Mouse (Mus musculus): Measurements from ENCODE around the gene Nkain1.

Gene Nkain1

DNA sequence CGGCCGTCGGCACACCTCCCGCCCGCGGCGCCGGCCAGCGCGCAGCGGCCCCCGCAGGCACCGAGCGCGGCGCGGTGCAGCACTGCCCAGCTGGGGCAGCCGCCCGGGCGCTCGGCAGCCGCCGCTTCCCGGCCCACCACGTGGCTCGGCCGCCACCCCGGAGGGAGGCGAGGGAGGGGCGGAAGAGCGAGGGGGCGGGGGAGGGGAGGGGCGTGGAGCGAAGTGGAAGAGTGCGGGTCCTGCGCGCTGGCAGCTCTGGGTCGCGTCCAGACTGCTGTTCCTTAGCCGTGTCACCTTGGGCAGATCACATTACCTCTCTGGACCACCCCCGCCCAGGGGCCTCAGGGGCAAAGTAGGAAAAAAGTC lies at the start of gene Nkain1:
TSS of gene Nkain1 (minus strand) at position 126 of the 366 bp plus-strand sequence.
- no peak for DNase-seq

GRCm38 (mm10) chr4:130578734-130579274 lies 4.8 kb upstream of the Nkain1 start:
- no peak for DNase-seq

DNA sequence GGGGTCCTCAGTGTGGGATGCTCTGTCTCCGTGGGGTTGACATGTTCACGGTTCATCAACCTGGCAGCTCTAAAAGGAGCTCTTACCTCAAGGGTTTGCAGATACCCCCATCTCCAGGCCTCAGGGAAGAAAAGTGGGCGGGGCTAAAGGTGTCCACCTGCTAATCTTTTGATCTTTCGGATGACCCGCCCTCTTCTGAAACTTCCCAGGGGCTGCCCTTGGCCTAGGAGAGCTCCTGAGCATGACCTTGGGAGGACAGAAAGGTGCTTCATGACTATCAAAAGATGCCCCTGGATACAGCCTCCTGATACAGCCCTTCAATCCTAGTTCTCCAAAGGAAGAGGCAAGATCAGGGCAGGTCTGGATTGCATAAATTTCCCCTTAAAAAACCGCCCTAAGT lies 3.1 kb upstream of the Nkain1 start:
- no peak for DNase-seq

- DNase-seq = no peak
Observed at GRCm38 (mm10) chr4:130576247-130576931, 2.4 kb upstream of the Nkain1 start.

DNA sequence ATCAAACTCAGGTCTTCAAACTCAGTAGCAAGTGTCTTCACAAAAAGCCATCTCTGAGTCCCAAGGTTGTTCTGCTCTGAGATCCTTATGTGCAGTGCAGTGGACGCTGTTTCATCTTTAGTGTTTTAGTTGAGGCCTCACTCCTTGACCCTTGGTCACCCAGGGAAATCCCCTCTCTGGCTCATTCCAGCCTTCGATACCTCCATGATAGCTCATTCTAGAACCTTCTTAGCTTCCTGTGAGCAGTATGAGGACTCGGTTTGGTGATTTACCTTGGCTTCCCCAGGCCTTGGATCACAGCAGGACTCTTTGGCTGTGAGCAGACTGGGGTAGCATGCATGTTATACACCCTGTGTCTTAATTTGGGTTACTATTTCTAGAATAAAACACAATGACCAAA lies 1.6 kb upstream of the Nkain1 start:
- no peak for DNase-seq

DNA sequence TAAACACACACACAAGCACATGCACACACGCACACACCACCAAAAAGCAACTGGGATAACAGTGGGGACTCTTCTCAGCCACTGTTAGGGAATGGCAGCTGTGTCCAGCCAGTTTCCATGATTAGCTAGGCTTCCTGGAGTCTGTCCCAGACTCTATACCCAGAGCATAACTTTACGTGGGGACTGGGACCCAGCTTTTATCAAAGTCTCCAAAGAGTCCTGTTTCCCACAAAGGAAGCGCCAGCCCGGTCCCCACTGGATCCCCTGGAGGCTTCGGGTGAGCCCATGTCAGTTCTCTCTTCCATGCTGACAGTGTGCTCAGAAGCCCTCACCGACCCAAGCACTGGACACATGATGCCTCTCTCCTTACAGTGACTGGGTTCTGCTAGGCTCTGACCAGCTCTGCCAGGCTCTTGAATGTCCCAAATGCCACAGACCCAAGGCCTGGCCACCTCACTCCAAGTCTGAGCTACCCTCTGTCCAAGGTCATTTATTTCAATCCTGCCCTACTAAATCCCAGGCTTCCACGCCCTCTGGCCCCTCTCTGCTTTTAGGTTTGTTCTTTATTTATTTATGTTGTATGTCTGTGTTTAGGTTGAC lies 988 bp upstream of the Nkain1 start:
- DNase-seq = no peak

DNA sequence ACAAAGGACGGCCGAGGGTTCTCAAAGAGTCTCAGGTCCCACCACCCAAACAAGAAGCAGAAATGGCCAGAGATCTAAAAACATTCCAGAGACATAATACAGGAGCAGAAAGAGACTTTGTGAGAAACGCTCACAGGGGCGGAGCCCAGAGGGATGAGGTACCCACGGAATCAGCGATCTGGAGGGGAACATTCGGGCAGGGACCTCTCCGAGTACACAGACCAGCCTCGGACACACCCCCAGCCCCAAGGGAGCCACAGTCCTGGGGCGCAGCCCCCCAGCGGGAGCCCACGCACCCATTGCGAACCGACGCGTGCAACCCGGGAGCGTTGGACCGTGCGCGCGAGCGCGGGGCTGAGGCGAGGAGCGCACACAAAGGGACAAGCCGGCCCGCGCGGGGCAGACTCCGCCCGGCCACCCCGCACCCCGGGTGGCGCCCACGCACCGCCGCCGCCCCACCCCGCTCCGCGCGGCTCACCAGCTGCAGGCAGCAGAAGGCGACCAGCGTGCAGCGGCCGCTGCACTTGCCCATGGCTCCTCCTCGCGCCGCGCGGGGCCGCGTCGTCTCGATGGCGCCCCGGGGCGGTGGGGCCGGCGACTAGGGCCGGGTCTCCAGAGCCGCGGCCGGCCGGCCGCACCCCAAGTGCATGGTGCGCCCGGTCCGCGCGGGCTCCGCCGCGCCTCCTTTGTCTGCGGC lies 474 bp downstream of the Nkain1 start:
- no peak for DNase-seq

- no peak for DNase-seq
Observed at GRCm38 (mm10) chr4:130573012-130573350, 992 bp downstream of the Nkain1 start.

GRCm38 (mm10) chr4:130572545-130572944 lies 1.4 kb downstream of the Nkain1 start:
- DNase-seq = no peak

DNA sequence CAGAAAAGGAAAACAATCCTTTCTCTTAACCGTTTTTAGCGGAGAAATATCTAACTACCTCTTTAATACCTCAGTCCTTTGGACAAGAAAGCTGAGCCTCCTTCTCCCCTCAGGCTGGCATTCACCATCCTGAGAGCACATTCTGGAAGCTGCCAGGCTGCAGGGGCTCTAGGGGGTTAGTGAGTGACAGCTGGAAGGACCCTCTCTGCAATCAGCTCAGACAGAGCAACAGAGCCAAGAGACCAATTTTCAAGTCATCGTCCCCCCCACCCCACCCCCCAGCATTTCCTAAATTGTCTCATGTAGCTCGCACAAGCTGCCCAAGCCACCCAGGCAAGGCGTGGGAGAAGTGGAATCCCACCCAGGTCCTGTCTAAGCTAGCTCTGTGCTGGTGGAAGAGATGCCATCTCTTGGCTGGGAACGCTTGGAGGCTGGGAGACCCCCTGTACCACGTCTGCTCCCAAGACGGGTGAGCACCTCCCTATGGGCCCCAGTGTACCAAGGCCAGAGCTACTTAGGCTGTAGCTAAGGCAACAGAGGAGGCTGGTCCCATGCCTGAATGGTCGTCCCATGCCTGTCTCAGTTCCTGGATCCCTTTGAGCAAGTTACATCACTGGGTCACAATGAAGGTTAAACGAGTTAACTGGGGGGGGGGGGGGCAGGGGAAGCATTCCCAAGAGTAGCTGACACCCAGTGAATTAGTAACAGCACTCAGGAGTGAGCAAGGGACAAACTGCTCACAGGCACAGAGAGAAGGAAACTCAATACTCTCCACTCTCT lies 2.8 kb downstream of the Nkain1 start:
- no peak for DNase-seq

DNA sequence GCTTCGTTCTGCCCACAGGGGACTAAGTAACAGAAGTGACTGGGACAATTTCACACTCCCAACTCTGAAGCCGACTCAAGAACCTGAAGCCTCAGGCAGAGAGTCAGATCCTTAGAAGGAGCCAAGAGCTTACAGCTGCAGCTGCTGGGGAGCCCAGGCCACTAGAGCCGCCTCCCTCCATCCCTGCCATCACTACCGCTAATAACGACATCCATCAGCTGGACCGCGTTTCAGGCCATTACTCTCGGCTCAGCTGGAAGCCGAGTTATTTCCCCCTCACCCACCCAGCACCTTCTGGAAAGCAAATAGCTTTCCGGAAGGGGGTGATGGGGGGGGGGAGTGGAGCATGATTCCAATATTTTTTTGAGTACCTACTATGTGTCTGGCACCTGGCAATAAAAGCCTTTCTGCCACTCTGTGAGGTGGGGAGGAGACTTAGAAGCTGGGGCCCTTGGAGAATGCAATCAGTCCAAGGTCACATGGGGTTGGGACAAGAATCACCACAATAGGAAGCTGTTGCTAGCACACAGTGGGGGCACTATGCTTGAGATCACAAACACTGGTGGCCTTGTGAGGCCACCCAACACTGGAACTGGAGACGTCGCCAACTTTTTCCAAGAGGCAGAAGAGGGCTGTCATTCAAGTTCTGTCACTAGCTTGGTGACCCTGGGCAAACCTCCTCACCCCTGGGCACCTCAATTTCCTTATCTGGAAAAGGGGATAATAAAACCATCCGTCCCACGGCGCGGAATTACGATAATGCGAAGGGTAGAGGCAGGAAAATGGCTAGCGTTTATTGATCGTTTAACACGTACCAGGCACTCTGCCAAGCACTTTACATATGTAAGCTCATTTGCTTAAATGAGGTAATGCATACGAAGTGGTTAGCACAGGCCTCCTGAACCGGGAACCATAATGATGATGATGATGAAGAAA lies 5.7 kb downstream of the Nkain1 start:
- DNase-seq = no peak

DNA sequence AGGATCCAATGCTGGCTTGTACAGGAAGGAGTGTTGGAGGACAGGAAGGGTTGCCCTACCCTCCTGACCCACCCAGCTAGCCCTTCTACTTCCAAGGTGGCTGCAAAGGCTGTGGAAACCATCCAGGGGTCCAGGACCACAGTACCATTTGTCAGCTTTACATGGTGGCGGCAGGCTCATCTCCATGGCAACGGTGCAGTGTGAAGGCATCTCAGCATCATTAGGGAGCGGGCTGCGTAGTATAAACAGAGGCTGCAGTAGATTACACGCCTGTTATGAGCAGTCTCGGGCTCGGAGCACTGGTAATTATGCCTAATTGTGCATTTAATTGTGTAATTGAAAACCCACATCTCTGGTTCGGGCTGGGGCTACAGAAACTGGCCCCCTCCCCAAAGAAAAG lies 10.2 kb downstream of the Nkain1 start:
- DNase-seq = no peak

- DNase-seq = no peak
Observed at GRCm38 (mm10) chr4:130563260-130563756, 10.7 kb downstream of the Nkain1 start.

- no peak for DNase-seq
Observed at GRCm38 (mm10) chr4:130560576-130561310, 13.2 kb downstream of the Nkain1 start.

DNA sequence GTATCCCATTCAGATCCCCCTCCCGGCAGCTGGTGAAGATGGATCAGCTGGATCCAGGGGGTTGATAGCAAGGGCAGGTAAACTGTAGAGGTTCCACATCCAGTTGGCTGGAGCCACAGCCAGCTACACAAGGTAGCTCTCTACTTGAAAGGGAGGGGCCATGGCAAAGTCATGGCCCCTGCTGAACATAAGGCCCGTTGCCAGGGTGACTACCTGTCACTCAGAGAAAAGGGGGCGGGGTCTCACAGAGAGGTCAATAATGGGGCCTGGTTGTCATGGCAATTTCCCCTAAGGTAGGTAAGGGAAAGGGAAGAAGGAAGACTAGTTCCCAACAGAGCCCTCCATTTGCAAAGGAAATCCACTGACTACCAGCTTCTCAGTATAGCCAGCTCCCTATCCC lies 14.8 kb downstream of the Nkain1 start:
- DNase-seq = no peak

DNA sequence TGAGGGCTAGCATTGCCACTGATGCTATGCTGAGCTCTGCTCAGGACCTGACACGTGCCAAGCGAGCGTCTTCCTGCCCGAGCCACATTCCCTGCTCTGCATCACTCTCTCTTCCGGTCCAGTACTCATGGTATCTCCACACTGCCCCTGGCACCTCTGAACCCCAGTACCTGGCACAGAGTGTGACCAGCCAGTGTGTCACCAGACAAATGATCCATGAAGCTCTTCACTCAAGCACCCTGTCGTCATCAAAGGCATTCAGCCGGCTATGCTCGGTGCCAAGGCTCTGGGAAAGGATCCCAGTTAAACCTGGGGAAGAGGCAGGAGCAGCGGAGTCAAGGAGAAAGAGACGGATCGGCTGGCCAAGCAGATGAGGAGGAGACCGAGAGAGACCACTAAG lies 16.1 kb downstream of the Nkain1 start:
- DNase-seq = no peak

DNA sequence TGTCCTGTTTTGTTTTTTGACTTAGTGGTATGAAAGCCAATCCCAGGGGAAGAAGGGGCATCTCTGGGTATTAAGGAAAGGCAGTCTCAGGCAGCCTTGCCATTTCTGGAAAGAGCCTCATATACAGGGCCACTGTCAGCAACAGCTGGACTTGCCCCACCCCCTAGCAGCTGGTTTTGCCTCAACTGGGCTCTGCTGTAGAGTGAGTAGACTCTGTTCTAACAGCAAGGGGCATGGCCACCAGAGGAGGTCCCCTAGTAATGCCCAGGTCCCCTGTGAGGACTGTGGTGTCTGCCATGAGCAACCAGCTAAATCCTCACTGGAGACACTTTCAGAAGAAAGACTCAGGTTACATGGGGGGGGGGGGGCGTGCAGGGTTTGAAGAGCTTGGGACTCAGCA lies 17.0 kb downstream of the Nkain1 start:
- no peak for DNase-seq

DNA sequence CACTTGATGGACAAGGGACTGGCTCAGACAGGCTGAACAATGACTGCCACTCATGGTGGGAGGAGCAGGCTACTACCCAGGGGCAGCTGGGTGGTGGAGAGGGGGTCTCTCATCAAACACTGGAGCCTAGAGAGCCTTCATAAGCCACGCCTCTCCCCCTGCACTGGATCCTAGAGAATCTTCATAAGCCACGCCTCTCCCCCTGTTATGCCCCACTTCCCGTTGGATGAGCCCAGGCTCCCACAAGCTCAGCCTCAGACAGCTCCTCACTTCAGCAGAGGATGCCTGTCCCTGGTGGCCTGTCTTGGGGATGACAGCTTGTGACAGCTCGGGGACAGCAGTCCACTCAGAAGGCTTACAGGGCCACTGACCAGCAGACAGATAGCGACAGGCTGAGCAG lies 17.7 kb downstream of the Nkain1 start:
- no peak for DNase-seq

DNA sequence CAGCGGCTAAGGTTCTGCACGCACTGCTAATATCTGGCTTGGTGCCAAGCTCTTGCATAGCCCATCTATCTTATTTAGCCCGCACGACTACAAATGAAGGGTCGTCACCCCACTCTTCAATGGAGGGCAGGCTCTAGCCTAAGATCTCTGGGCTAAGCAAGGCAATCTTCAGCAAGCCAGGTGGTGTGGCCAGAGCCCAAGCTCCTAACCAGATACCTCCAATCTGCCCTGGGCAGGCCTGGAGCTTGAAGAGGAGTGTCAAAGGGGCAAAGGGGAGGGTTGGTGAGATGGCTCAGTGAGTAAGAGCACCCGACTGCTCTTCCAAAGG lies 20.9 kb downstream of the Nkain1 start:
- DNase-seq = no peak

DNA sequence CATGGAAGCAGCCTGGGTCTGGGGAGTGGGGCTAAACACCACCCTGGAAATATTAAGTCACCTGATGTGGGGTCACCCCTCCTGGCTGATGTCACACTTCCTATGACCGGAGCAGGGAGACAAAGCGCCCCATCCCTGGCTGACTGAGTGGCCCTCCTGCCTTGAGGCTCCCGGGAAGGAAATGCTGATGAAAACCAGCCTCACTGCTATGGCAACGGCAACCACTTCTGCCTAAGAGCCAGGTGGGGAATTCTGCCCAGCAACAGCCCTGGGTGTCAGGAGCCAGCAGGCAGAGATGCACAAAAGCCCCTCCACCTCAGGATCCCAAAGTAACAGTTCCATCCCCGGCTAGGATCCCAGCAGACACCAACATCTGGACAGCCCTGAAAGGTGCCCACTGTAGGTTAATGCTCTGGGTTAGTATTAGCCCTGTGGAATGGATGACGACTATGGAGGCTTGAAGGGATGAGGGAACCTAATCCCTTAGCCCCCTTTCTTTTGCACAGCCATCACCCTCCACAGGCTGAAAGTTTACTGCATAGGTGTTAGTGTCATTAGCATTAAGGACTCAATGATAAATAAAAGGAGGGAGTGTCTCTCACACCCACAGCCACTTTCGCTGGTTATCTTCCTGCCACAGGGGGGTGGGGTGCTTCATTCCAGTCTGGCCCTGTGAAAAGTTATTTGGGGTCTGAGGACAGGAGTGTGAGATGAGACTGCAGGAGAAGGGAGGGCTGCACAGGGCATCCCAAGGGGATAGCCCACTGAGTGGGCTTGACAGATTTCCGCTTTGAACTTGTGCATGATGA lies 21.5 kb downstream of the Nkain1 start:
- no peak for DNase-seq

GRCm38 (mm10) chr4:130550511-130550910 lies 23.5 kb downstream of the Nkain1 start:
- DNase-seq = no peak

All from spleen, adult 18-20 months (tissue).